ENCODE assay signal across 8 mouse cellular contexts in the genomic region with DNA sequence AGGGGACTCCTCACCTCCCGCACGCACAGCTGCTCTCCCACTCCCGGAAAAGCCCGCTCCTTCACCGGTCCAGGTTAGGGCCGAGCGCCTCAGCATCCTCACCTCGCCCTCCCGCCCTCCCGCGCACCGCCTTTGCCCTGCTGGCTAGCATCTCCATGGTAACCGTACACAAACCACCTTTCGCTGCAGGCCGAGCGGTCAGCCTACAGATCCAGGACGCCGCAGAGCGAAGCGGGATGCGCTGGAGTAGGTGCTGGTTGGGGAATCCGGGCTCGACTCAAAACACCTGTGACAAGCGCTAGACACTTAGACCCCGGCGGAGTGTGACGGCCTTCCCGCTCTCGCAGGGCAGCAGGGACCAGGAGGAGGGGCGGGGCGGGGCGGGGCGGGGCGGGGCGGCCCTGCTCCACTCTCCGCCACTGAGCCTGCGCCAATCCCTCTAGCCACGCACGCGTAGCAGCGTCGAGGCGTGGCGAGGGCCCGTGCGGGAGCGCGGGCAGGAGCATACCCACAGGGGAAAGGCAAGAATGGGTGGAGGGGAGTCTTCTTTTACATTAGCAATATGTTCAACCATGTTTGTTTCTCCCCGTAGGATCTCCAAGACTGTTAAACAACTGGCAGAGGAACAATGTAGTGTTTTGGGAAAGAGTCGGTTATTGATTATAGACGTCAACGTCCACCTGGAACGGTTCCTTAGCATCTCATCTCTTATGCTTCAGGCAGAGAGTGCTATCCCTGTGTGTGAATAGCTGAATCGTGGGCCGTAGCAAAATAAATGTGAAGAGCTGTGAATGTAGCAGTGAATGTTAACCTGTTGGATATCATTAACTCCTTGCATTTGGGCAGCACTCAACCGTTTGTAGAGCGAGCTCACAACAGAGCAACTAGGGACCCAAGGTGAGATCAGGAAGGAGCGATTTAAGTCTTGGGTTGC. TPM values are rescaled to one million over a fixed set of nuclear protein-coding genes. Genes with fewer than 3 reads are reported as not detected.
A peak's percentile ranks its signal among the peaks of the same experiment; 100 is the strongest.
DNase-seq lines count a peak whose midpoint lies in the region; ATAC-seq and TF ChIP-seq lines count a peak whose summit lies in the region.

A gene (minus strand): TSS at position 427 of the 934 bp plus-strand sequence.

- peak; percentile 79 for DNase-seq in adipocyte (ENCODE audit: low spot score)
- peak; percentile 35 to 60 for DNase-seq in cerebellum, postnatal 4 days (ENCODE audit: low spot score in 2 of 2)
- peak; percentile 87 for DNase-seq in gastrocnemius, adult 2 months
- DNase-seq in hindbrain, postnatal 0 days (ENCODE audit: low spot score): peak; percentile 87
- peak; percentile 51 to 57 for DNase-seq in left cerebral cortex, adult 8-10 months (ENCODE audit: low spot score in 2 of 2)
- peak; percentile 69 to 79 for DNase-seq in right cerebral cortex, adult 2 months (ENCODE audit: low spot score in 2 of 2)
- DNase-seq in urinary bladder, postnatal 25 days (ENCODE audit: low spot score): peak; percentile 54

- whole genome bisulfite sequencing in hindbrain, postnatal 0 days: 2% methylated on average over 52 of the region's 58 CpGs

- no peaks in the 10 kb centered on the region for H3K36me3 ChIP-seq in hindbrain, postnatal 0 days (ENCODE audit: insufficient read depth, low read length)

- ATAC-seq in hindbrain, postnatal 0 days: peak; percentile 96
- peak; percentile 95 for ATAC-seq in megakaryocyte, adult 5-6 weeks (ENCODE audit: poor library complexity, severe bottlenecking)

- H3K27ac ChIP-seq in gastrocnemius, adult 2 months: peak within 1 kb of the TSS; percentile 65
- H3K27ac ChIP-seq in hindbrain, postnatal 0 days: peak within 1 kb of the TSS; percentile 36; the same call in 1 of the 2 replicates

- peaks cover 3% of the 10 kb centered on the region; the same call in 1 of the 2 replicates for H3K4me1 ChIP-seq in hindbrain, postnatal 0 days (ENCODE audit: insufficient read depth, low read length)

- no peak for TF ChIP-seq CTCF in gastrocnemius, adult 2 months (IDR thresholded peaks at IDR 0.05)
- no peak for TF ChIP-seq CTCF in hindbrain, postnatal 0 days (IDR thresholded peaks at IDR 0.05; ENCODE audit: low read depth)

- peak within 1 kb of the TSS; percentile 56 for H3K9ac ChIP-seq in hindbrain, postnatal 0 days (replicated peaks; ENCODE audit: low read length)

- H3K9me3 ChIP-seq in hindbrain, postnatal 0 days (ENCODE audit: low read length): no peaks in the 10 kb centered on the region

- intact Hi-C loops in gastrocnemius, adult 2 months (cut with DNase I): no loop called here

- peak within 1 kb of the TSS; percentile 77 for H3K4me2 ChIP-seq in hindbrain, postnatal 0 days (ENCODE audit: low read depth, low read length)

- H3K4me3 ChIP-seq in gastrocnemius, adult 2 months: peak within 1 kb of the TSS; percentile 75
- H3K4me3 ChIP-seq in hindbrain, postnatal 0 days (ENCODE audit: low read length): peak within 1 kb of the TSS; percentile 63

- no peaks in the 10 kb centered on the region for H3K27me3 ChIP-seq in hindbrain, postnatal 0 days (ENCODE audit: insufficient read depth, low read length)

RNA-seq across cellular contexts. Expression of the gene that starts here (rescaled TPM):
- under 1 TPM; 0.23 to 0.84 TPM for total RNA-seq in gastrocnemius, adult 2 months (2021)
- 4.6 and 9.1 TPM in 2 replicates for total RNA-seq in hindbrain, postnatal 0 days (2014; rRNA removed)
- 9.7 and 11.7 TPM in 2 replicates for polyA plus RNA-seq in hindbrain, postnatal 0 days (2015; fragmentation: Nextera tagmentation; extraction: Ambion mirVana)
- 10 to 100 TPM; 10.5 to 15.0 (median 12.5) TPM for total RNA-seq in left cerebral cortex, adult 8-10 months (2022)
- 1.2 TPM in 1 of 2 replicates, not detected in the other for total RNA-seq in megakaryocyte, adult 5-6 weeks (2015)
- total RNA-seq in megakaryocyte, adult 5-6 weeks (2017): not detected in 2 replicates

Comparison
In these comparisons a context has a peak if more than half of its experiments do, and no peak if none do; other contexts are left out.
1. Peak in every context shown above with its lines: DNase-seq, ATAC-seq, H3K4me3 ChIP-seq and H3K27ac ChIP-seq.
2. Peak in DNase-seq, H3K4me3 ChIP-seq and H3K27ac ChIP-seq in gastrocnemius, adult 2 months; RNA of the gene not detected or under 1 TPM.